ENCODE assay signal across 8 mouse cellular contexts in genomic region chr15:10713181-10713625, GRCm38 (mm10). TPM values are rescaled to one million over a fixed set of nuclear protein-coding genes. Genes with fewer than 3 reads are reported as not detected.
DNase-seq lines count a peak whose midpoint lies in the region; ATAC-seq lines count a peak whose summit lies in the region.

No protein-coding gene starts in this region.

- no peaks in the 10 kb centered on the region for H3K27me3 ChIP-seq in embryonic facial prominence, embryonic 11.5 days (ENCODE audit: control insufficient read depth, insufficient read depth, low read length)
- no peaks in the 10 kb centered on the region for H3K27me3 ChIP-seq in intestine, embryonic 14.5 days (replicated peaks; ENCODE audit: control insufficient read depth, insufficient read depth, low read length)
- H3K27me3 ChIP-seq in midbrain, embryonic 15.5 days (replicated peaks) = no peaks in the 10 kb centered on the region

- intact Hi-C loops in gastrocnemius, postnatal 14 days (cut with DNase I; ENCODE audit: low total_unique reads) = loop anchor here (10.0 kb wide), 2 partner anchors 162 to 208 kb away; no protein-coding TSS in a partner anchor

- 5% methylated on average over 13 of the region's 13 CpGs for WGBS in embryonic facial prominence, embryonic 11.5 days
- 8% methylated on average over 13 of the region's 13 CpGs for WGBS in intestine, embryonic 14.5 days
- WGBS in midbrain, embryonic 15.5 days = 5% methylated on average over 13 of the region's 13 CpGs

- peak overlapping the region; percentile 88 for H3K27ac ChIP-seq in embryonic facial prominence, embryonic 11.5 days (replicated peaks; ENCODE audit: low read depth, low read length)
- H3K27ac ChIP-seq in intestine, embryonic 14.5 days (ENCODE audit: low read depth) = no peak overlapping the region
- no peak overlapping the region for H3K27ac ChIP-seq in midbrain, embryonic 15.5 days

- ATAC-seq in embryonic facial prominence, embryonic 11.5 days (replicated peaks; ENCODE audit: insufficient number of reproducible peaks, low FRiP score, low TSS enrichment, low read depth) = no peak
- ATAC-seq in intestine, embryonic 14.5 days (replicated peaks; ENCODE audit: low FRiP score, low TSS enrichment, low read depth) = no peak
- ATAC-seq in midbrain, embryonic 15.5 days (replicated peaks) = peak; percentile 31; the same call in 1 of the 2 replicates
- ATAC-seq in megakaryocyte progenitor cell, adult 5-6 weeks (replicated peaks; ENCODE audit: poor library complexity) = no peak

- peak overlapping the region; percentile 81 for H3K4me2 ChIP-seq in embryonic facial prominence, embryonic 11.5 days (ENCODE audit: low read depth, low read length)
- peak overlapping the region; percentile 82 for H3K4me2 ChIP-seq in intestine, embryonic 14.5 days (ENCODE audit: low read length)
- H3K4me2 ChIP-seq in midbrain, embryonic 15.5 days = peak overlapping the region; percentile 99

- DNase-seq in kidney, adult 18-20 months = peak; percentile 40
- no peak for DNase-seq in kidney, adult 11 months
- DNase-seq in embryonic facial prominence, embryonic 11.5 days (ENCODE audit: low spot score) = peak; percentile 24
- DNase-seq in intestine, embryonic 14.5 days (ENCODE audit: low spot score) = peak; percentile 65
- no peak for DNase-seq in gastrocnemius, postnatal 14 days
- no peak for DNase-seq in testis, postnatal 14 days (ENCODE audit: low spot score)

- 0 out of 2 replicates have a peak, but pooled peaks cover 2% of the 10 kb centered on the region for H3K4me1 ChIP-seq in embryonic facial prominence, embryonic 11.5 days (ENCODE audit: control insufficient read depth, insufficient read depth, low read length)
- peaks cover 9% of the 10 kb centered on the region for H3K4me1 ChIP-seq in intestine, embryonic 14.5 days (replicated peaks; ENCODE audit: control insufficient read depth, insufficient read depth, low read length)
- H3K4me1 ChIP-seq in midbrain, embryonic 15.5 days = peaks cover 31% of the 10 kb centered on the region

- H3K36me3 ChIP-seq in embryonic facial prominence, embryonic 11.5 days (replicated peaks; ENCODE audit: control insufficient read depth, insufficient read depth, low read depth, low read length) = no peaks in the 10 kb centered on the region
- no peaks in the 10 kb centered on the region for H3K36me3 ChIP-seq in intestine, embryonic 14.5 days (ENCODE audit: control insufficient read depth, insufficient read depth, low read length)
- H3K36me3 ChIP-seq in midbrain, embryonic 15.5 days (replicated peaks) = no peaks in the 10 kb centered on the region

- H3K9me3 ChIP-seq in embryonic facial prominence, embryonic 11.5 days (replicated peaks; ENCODE audit: control insufficient read depth, low read length) = no peaks in the 10 kb centered on the region
- H3K9me3 ChIP-seq in intestine, embryonic 14.5 days (ENCODE audit: control insufficient read depth, low read length) = peaks cover 4% of the 10 kb centered on the region; the same call in 1 of the 2 replicates
- H3K9me3 ChIP-seq in midbrain, embryonic 15.5 days = no peaks in the 10 kb centered on the region

- H3K9ac ChIP-seq in embryonic facial prominence, embryonic 11.5 days (replicated peaks; ENCODE audit: low read length) = peak overlapping the region; percentile 78
- peak overlapping the region; percentile 73 for H3K9ac ChIP-seq in intestine, embryonic 14.5 days (ENCODE audit: low read length)
- peak overlapping the region; percentile 71 for H3K9ac ChIP-seq in midbrain, embryonic 15.5 days

- H3K4me3 ChIP-seq in embryonic facial prominence, embryonic 11.5 days (ENCODE audit: low read depth, low read length) = peak overlapping the region; percentile 69
- H3K4me3 ChIP-seq in intestine, embryonic 14.5 days (ENCODE audit: low read depth, low read length) = peak overlapping the region; percentile 71
- peak overlapping the region; percentile 88 for H3K4me3 ChIP-seq in midbrain, embryonic 15.5 days

RNA-seq across cellular contexts. Expression of gene Rai14, which starts 1.2 kb away (rescaled TPM):
- 76.4 and 92.0 TPM in 2 replicates for polyA plus RNA-seq in embryonic facial prominence, embryonic 11.5 days (2014; fragmentation: Nextera tagmentation; extraction: Ambion mirVana)
- polyA plus RNA-seq in intestine, embryonic 14.5 days (2014; fragmentation: Nextera tagmentation; extraction: Ambion mirVana) = 20.4 and 25.9 TPM in 2 replicates
- polyA plus RNA-seq in midbrain, embryonic 15.5 days (2015; fragmentation: Nextera tagmentation; extraction: Ambion mirVana) = 14.0 and 14.5 TPM in 2 replicates
- total RNA-seq in gastrocnemius, postnatal 14 days (2021) = 1 to 10 TPM; 4.1 to 4.8 TPM
- 5.2 and 6.9 TPM in 2 replicates for total RNA-seq in megakaryocyte progenitor cell, adult 5-6 weeks (2015)
- total RNA-seq in megakaryocyte progenitor cell, adult 5-6 weeks (2017) = 3.8 and 4.5 TPM in 2 replicates

Comparison
In these comparisons a context has a peak if more than half of its experiments do, and no peak if none do; other contexts are left out.
1. DNase-seq: peak in kidney, adult 18-20 months (single experiment), embryonic facial prominence, embryonic 11.5 days (single experiment) and intestine, embryonic 14.5 days (single experiment); none in kidney, adult 11 months (single experiment), gastrocnemius, postnatal 14 days (single experiment) and testis, postnatal 14 days (single experiment).
2. Peak in every context shown above with its lines, with median percentiles within 50 percentile points of each other: H3K4me2 ChIP-seq, H3K4me3 ChIP-seq and H3K9ac ChIP-seq.